Mouse (Mus musculus): ENCODE measurements around the gene Mlf2. TPM values are rescaled to one million over a fixed set of nuclear protein-coding genes. Genes with fewer than 3 reads are reported as not detected.

Mlf2 gene
- polyA plus RNA-seq, 1 experiment from 2014 or later: 380 TPM

- Histone ChIP-seq H3K27me3 (ENCODE audit: insufficient read depth, low read length) (no peaks in the 10 kb centered on the region), H3K36me3 (ENCODE audit: insufficient read depth, low read length) (no peaks in the 10 kb centered on the region), H3K27ac (ENCODE audit: low read length) (no peak overlapping the region), H3K9ac (replicated peaks; ENCODE audit: low read length) (no peak overlapping the region), H3K9me3 (ENCODE audit: low read length) (no peaks in the 10 kb centered on the region), H3K4me1 (ENCODE audit: insufficient read depth, low read length) (no peaks in the 10 kb centered on the region), H3K4me2 (replicated peaks; ENCODE audit: low read depth, low read length) (no peak overlapping the region), H3K4me3 (ENCODE audit: low read length) (no peak overlapping the region)
- WGBS: 36% methylated on average over 3 of the region's 3 CpGs
- no peak for ATAC-seq (ENCODE audit: low FRiP score, low TSS enrichment)
Observed at GRCm38 (mm10) chr6:124898359-124898758, 32.8 kb upstream of the Mlf2 start.

- H3K9me3 ChIP-seq (ENCODE audit: low read length): no peaks in the 10 kb centered on the region
- H3K9ac ChIP-seq (replicated peaks; ENCODE audit: low read length): no peak overlapping the region
- H3K27ac ChIP-seq (ENCODE audit: low read length): no peak overlapping the region
- H3K4me2 ChIP-seq (replicated peaks; ENCODE audit: low read depth, low read length): no peak overlapping the region
- WGBS: 43% methylated on average over 8 of the region's 8 CpGs
- H3K4me3 ChIP-seq (ENCODE audit: low read length): no peak overlapping the region
- H3K4me1 ChIP-seq (ENCODE audit: insufficient read depth, low read length): peaks cover 9% of the 10 kb centered on the region
- ATAC-seq (ENCODE audit: low FRiP score, low TSS enrichment): no peak
- no peaks in the 10 kb centered on the region for H3K36me3 ChIP-seq (ENCODE audit: insufficient read depth, low read length)
- no peaks in the 10 kb centered on the region for H3K27me3 ChIP-seq (ENCODE audit: insufficient read depth, low read length)
Observed at GRCm38 (mm10) chr6:124900056-124900800, 31.0 kb upstream of the Mlf2 start.

GRCm38 (mm10) chr6:124900801-124901480 is 30.2 kb upstream of the Mlf2 start:
- peaks cover 13% of the 10 kb centered on the region for H3K4me1 ChIP-seq (ENCODE audit: insufficient read depth, low read length)
- H3K27me3 ChIP-seq (ENCODE audit: insufficient read depth, low read length): no peaks in the 10 kb centered on the region
- H3K27ac ChIP-seq (ENCODE audit: low read length): no peak overlapping the region
- no peak for ATAC-seq (ENCODE audit: low FRiP score, low TSS enrichment)
- WGBS: 61% methylated on average over 10 of the region's 10 CpGs
- no peak overlapping the region for H3K9ac ChIP-seq (replicated peaks; ENCODE audit: low read length)
- H3K36me3 ChIP-seq (ENCODE audit: insufficient read depth, low read length): no peaks in the 10 kb centered on the region
- no peaks in the 10 kb centered on the region for H3K9me3 ChIP-seq (ENCODE audit: low read length)
- no peak overlapping the region for H3K4me2 ChIP-seq (replicated peaks; ENCODE audit: low read depth, low read length)
- H3K4me3 ChIP-seq (ENCODE audit: low read length): no peak overlapping the region

- ATAC-seq (ENCODE audit: low FRiP score, low TSS enrichment): no peak
- no peak overlapping the region for H3K4me2 ChIP-seq (replicated peaks; ENCODE audit: low read depth, low read length)
- H3K9ac ChIP-seq (replicated peaks; ENCODE audit: low read length): no peak overlapping the region
- H3K36me3 ChIP-seq (ENCODE audit: insufficient read depth, low read length): no peaks in the 10 kb centered on the region
- peaks cover 13% of the 10 kb centered on the region for H3K4me1 ChIP-seq (ENCODE audit: insufficient read depth, low read length)
- no peaks in the 10 kb centered on the region for H3K9me3 ChIP-seq (ENCODE audit: low read length)
- no peak overlapping the region for H3K4me3 ChIP-seq (ENCODE audit: low read length)
- no peaks in the 10 kb centered on the region for H3K27me3 ChIP-seq (ENCODE audit: insufficient read depth, low read length)
- no peak overlapping the region for H3K27ac ChIP-seq (ENCODE audit: low read length)
Observed at GRCm38 (mm10) chr6:124901851-124902250, 29.3 kb upstream of the Mlf2 start.

- no peaks in the 10 kb centered on the region for H3K27me3 ChIP-seq (ENCODE audit: insufficient read depth, low read length)
- H3K4me1 ChIP-seq (ENCODE audit: insufficient read depth, low read length): peaks cover 13% of the 10 kb centered on the region
- H3K9me3 ChIP-seq (ENCODE audit: low read length): no peaks in the 10 kb centered on the region
- peak overlapping the region; percentile 61 for H3K4me3 ChIP-seq (ENCODE audit: low read length)
- peak overlapping the region; percentile 73 for H3K4me2 ChIP-seq (replicated peaks; ENCODE audit: low read depth, low read length)
- peak; percentile 87 for ATAC-seq (ENCODE audit: low FRiP score, low TSS enrichment)
- under 1% methylated on average over 23 of the region's 23 CpGs for WGBS
- H3K9ac ChIP-seq (replicated peaks; ENCODE audit: low read length): peak overlapping the region; percentile 77
- H3K36me3 ChIP-seq (ENCODE audit: insufficient read depth, low read length): no peaks in the 10 kb centered on the region
- peak overlapping the region; percentile 99 for H3K27ac ChIP-seq (ENCODE audit: low read length)
Observed at GRCm38 (mm10) chr6:124903580-124904151, 27.5 kb upstream of the Mlf2 start.

- 7% methylated on average over 24 of the region's 24 CpGs for WGBS
- H3K9ac ChIP-seq (replicated peaks; ENCODE audit: low read length): peak overlapping the region; percentile 77
- H3K4me1 ChIP-seq (ENCODE audit: insufficient read depth, low read length): peaks cover 13% of the 10 kb centered on the region
- H3K4me2 ChIP-seq (replicated peaks; ENCODE audit: low read depth, low read length): peak overlapping the region; percentile 73
- H3K9me3 ChIP-seq (ENCODE audit: low read length): no peaks in the 10 kb centered on the region
- no peaks in the 10 kb centered on the region for H3K36me3 ChIP-seq (ENCODE audit: insufficient read depth, low read length)
- H3K27ac ChIP-seq (ENCODE audit: low read length): peak overlapping the region; percentile 99
- no peaks in the 10 kb centered on the region for H3K27me3 ChIP-seq (ENCODE audit: insufficient read depth, low read length)
- peak; percentile 75 for ATAC-seq (ENCODE audit: low FRiP score, low TSS enrichment)
- H3K4me3 ChIP-seq (ENCODE audit: low read length): peak overlapping the region; percentile 61
Observed at GRCm38 (mm10) chr6:124904161-124904981, 26.8 kb upstream of the Mlf2 start.

- Histone ChIP-seq H3K27ac (ENCODE audit: low read length) (peak overlapping the region; percentile 99), H3K4me2 (replicated peaks; ENCODE audit: low read depth, low read length) (peak overlapping the region; percentile 73), H3K36me3 (ENCODE audit: insufficient read depth, low read length) (no peaks in the 10 kb centered on the region), H3K27me3 (ENCODE audit: insufficient read depth, low read length) (no peaks in the 10 kb centered on the region), H3K9me3 (ENCODE audit: low read length) (no peaks in the 10 kb centered on the region), H3K4me1 (ENCODE audit: insufficient read depth, low read length) (peaks cover 21% of the 10 kb centered on the region), H3K4me3 (ENCODE audit: low read length) (peak overlapping the region; percentile 61), H3K9ac (replicated peaks; ENCODE audit: low read length) (peak overlapping the region; percentile 77)
- ATAC-seq (ENCODE audit: low FRiP score, low TSS enrichment): 0 out of 2 replicates have a peak, but pooled peaks have one; percentile 3
- WGBS: 43% methylated on average over 14 of the region's 16 CpGs
Observed at GRCm38 (mm10) chr6:124904991-124905860, 26.0 kb upstream of the Mlf2 start.

GRCm38 (mm10) chr6:124907767-124908166 is 23.4 kb upstream of the Mlf2 start:
- ATAC-seq (ENCODE audit: low FRiP score, low TSS enrichment): no peak
- H3K27me3 ChIP-seq (ENCODE audit: insufficient read depth, low read length): no peaks in the 10 kb centered on the region

GRCm38 (mm10) chr6:124910032-124910431 is 21.2 kb upstream of the Mlf2 start:
- Histone ChIP-seq H3K36me3 (ENCODE audit: insufficient read depth, low read length) (peaks cover 23% of the 10 kb centered on the region), H3K4me1 (ENCODE audit: insufficient read depth, low read length) (peaks cover 29% of the 10 kb centered on the region), H3K4me2 (replicated peaks; ENCODE audit: low read depth, low read length) (peak overlapping the region; percentile 41), H3K27me3 (ENCODE audit: insufficient read depth, low read length) (no peaks in the 10 kb centered on the region), H3K9ac (replicated peaks; ENCODE audit: low read length) (peak overlapping the region; percentile 50), H3K4me3 (ENCODE audit: low read length) (peak overlapping the region; percentile 14), H3K9me3 (ENCODE audit: low read length) (no peaks in the 10 kb centered on the region), H3K27ac (ENCODE audit: low read length) (no peak overlapping the region; the same call in 1 of the 2 replicates)
- WGBS: 4% methylated on average over 32 of the region's 32 CpGs
- peak; percentile 23; the same call in 1 of the 2 replicates for ATAC-seq (ENCODE audit: low FRiP score, low TSS enrichment)

More at GRCm38 (mm10) chr6:124907767-124908166, 23.4 kb upstream of the Mlf2 start:
- peaks cover 26% of the 10 kb centered on the region for H3K4me1 ChIP-seq (ENCODE audit: insufficient read depth, low read length)
- no peak overlapping the region for H3K4me3 ChIP-seq (ENCODE audit: low read length)
- H3K4me2 ChIP-seq (replicated peaks; ENCODE audit: low read depth, low read length): no peak overlapping the region
- 79% methylated on average over 1 of the region's 1 CpGs for WGBS
- H3K9ac ChIP-seq (replicated peaks; ENCODE audit: low read length): no peak overlapping the region
- H3K27ac ChIP-seq (ENCODE audit: low read length): no peak overlapping the region
- no peaks in the 10 kb centered on the region for H3K9me3 ChIP-seq (ENCODE audit: low read length)
- 0 out of 2 replicates have a peak, but pooled peaks cover 3% of the 10 kb centered on the region for H3K36me3 ChIP-seq (ENCODE audit: insufficient read depth, low read length)
